Mouse (Mus musculus) kidney, adult 9 months (tissue): Measurements from ENCODE around the gene Adam17.
"Not testable (repeated sequence)": the region's sequence is repeated elsewhere in the genome, so short reads cannot be mapped to it uniquely, and the experiment has no call there.

Experiments
- DNase-seq: peaks from one replicate; pipeline ENCODE4 v3.0.0; 2022

The Adam17 gene

GRCm38 (mm10) chr12:21373100-21373819, at the start of gene Adam17:
Gene Adam17 (minus strand): TSS chr12:21373632.
- peak; percentile 98 for DNase-seq

- no peak for DNase-seq
These were observed 45.2 kb upstream of the Adam17 start for GRCm38 (mm10) chr12:21418621-21419131.

GRCm38 (mm10) chr12:21418083-21418482, 44.7 kb upstream of the Adam17 start:
- DNase-seq, result no peak

- DNase-seq, result peak; percentile 98
These were observed 44.0 kb upstream of the Adam17 start, which contains the start of gene Ywhaq for GRCm38 (mm10) chr12:21417100-21418070. Gene Ywhaq (minus strand): TSS chr12:21417637.

GRCm38 (mm10) chr12:21416506-21416905, 43.1 kb upstream of the Adam17 start:
- DNase-seq, result no peak

GRCm38 (mm10) chr12:21410620-21411019, 37.2 kb upstream of the Adam17 start:
- DNase-seq, result no peak

GRCm38 (mm10) chr12:21409651-21410050, 36.2 kb upstream of the Adam17 start:
- no peak for DNase-seq

GRCm38 (mm10) chr12:21408789-21409367, 35.4 kb upstream of the Adam17 start:
- no peak for DNase-seq

GRCm38 (mm10) chr12:21402771-21403170, 29.3 kb upstream of the Adam17 start:
- DNase-seq, result no peak

- no peak for DNase-seq
These were observed 12.8 kb upstream of the Adam17 start for GRCm38 (mm10) chr12:21386201-21386600.

- not testable (repeated sequence) for DNase-seq
These were observed 5.4 kb upstream of the Adam17 start for GRCm38 (mm10) chr12:21378765-21379346.

- no peak for DNase-seq
These were observed 2.1 kb upstream of the Adam17 start for GRCm38 (mm10) chr12:21375376-21376157.

- no peak for DNase-seq
These were observed 516 bp upstream of the Adam17 start for GRCm38 (mm10) chr12:21373820-21374475.

GRCm38 (mm10) chr12:21370035-21370611, 3.3 kb downstream of the Adam17 start:
- DNase-seq, result no peak

GRCm38 (mm10) chr12:21369087-21369410, 4.4 kb downstream of the Adam17 start:
- no peak for DNase-seq

GRCm38 (mm10) chr12:21368376-21369086, 4.9 kb downstream of the Adam17 start:
- no peak for DNase-seq

- no peak for DNase-seq
These were observed 8.6 kb downstream of the Adam17 start for GRCm38 (mm10) chr12:21364624-21365435.

GRCm38 (mm10) chr12:21363195-21363594, 10.2 kb downstream of the Adam17 start:
- no peak for DNase-seq

GRCm38 (mm10) chr12:21362686-21363085, 10.7 kb downstream of the Adam17 start:
- no peak for DNase-seq
